Mouse (Mus musculus): ENCODE results near the gene Cacna1a. TPM values are rescaled to one million over a fixed set of nuclear protein-coding genes. Genes with fewer than 3 reads are reported as not detected.
A peak's percentile ranks its signal among the peaks of the same experiment; 100 is the strongest.

Cacna1a gene
- polyA plus RNA-seq, 1 experiment from 2014 or later: 6.7 TPM

GRCm38 (mm10) chr8:84686191-84687002 lies 298.2 kb downstream of the Cacna1a start, which contains the start of gene Trmt1:
Gene Trmt1 (plus strand): TSS chr8:84686307.
- Histone ChIP-seq H3K4me3 (ENCODE audit: low read depth, low read length) (peak within 1 kb of the TSS; percentile 99), H3K4me1 (ENCODE audit: control insufficient read depth, insufficient read depth, low read length) (peaks cover 31% of the 10 kb centered on the region), H3K4me2 (replicated peaks; ENCODE audit: low read depth, low read length) (peak within 1 kb of the TSS; percentile 88), H3K9me3 (ENCODE audit: control insufficient read depth, low read depth, low read length) (no peaks in the 10 kb centered on the region), H3K27ac (ENCODE audit: low read length) (peak within 1 kb of the TSS; percentile 96), H3K9ac (replicated peaks; ENCODE audit: low read depth, low read length) (peak within 1 kb of the TSS; percentile 96), H3K36me3 (ENCODE audit: control insufficient read depth, insufficient read depth, low read length) (peaks cover 9% of the 10 kb centered on the region; the same call in 1 of the 2 replicates), H3K27me3 (ENCODE audit: control insufficient read depth, insufficient read depth, low read length) (no peaks in the 10 kb centered on the region)
- ATAC-seq (ENCODE audit: insufficient number of reproducible peaks, insufficient read depth, low FRiP score, low read depth): peak; percentile 16; the same call in 1 of the 2 replicates
- WGBS: 8% methylated on average over 20 of the region's 20 CpGs

DNA sequence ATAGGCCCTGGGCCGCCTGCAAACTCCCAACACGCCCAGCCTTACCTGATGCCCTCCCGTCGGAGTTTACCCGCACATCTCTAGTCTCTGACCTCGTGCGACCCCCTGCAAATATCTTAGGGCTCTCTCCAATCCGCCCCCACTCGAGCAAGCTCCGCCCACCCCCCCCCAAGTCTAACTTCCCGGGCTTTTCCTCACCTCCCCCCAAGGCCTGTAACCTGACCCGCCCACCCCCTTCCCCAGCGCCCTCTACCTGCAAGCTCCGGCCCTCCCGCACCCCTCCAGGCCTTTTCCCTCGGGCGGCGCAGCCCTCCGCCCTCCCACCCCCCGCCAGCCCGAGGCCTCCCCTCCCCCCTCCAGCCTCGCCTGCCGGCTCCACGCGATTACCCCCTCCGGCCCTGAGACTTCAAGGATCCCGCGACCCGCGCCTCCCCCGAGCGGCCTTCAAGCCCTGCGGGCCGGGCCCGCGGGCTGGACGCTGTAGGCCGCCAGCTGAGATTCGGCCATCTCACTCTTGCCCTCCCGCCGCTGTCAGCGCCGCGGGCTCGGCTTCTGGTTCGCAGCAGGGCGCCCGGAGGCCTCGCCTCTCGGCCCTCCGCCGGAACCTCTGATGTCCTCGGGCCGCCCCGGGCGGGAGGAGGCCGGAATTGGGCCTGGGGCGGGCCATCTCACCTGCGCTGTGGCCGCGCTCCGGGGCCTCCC lies 298.9 kb downstream of the Cacna1a start:
- ATAC-seq (ENCODE audit: insufficient number of reproducible peaks, insufficient read depth, low FRiP score, low read depth): peak; percentile 37; the same call in 1 of the 2 replicates
- Histone ChIP-seq H3K4me2 (replicated peaks; ENCODE audit: low read depth, low read length) (peak overlapping the region; percentile 88), H3K4me1 (ENCODE audit: control insufficient read depth, insufficient read depth, low read length) (peaks cover 31% of the 10 kb centered on the region), H3K27ac (ENCODE audit: low read length) (peak overlapping the region; percentile 96), H3K9ac (replicated peaks; ENCODE audit: low read depth, low read length) (peak overlapping the region; percentile 96), H3K4me3 (ENCODE audit: low read depth, low read length) (peak overlapping the region; percentile 99), H3K9me3 (ENCODE audit: control insufficient read depth, low read depth, low read length) (no peaks in the 10 kb centered on the region), H3K27me3 (ENCODE audit: control insufficient read depth, insufficient read depth, low read length) (no peaks in the 10 kb centered on the region), H3K36me3 (ENCODE audit: control insufficient read depth, insufficient read depth, low read length) (peaks cover 13% of the 10 kb centered on the region)
- under 1% methylated on average over 61 of the region's 62 CpGs for WGBS

GRCm38 (mm10) chr8:84687705-84688100 lies 299.5 kb downstream of the Cacna1a start, which contains the start of gene Nacc1:
Gene Nacc1 (minus strand): TSS chr8:84687862.
- 0% methylated on average over 28 of the region's 37 CpGs for WGBS
- peak; percentile 78 for ATAC-seq (ENCODE audit: insufficient number of reproducible peaks, insufficient read depth, low FRiP score, low read depth)
- H3K4me2 ChIP-seq (replicated peaks; ENCODE audit: low read depth, low read length): peak within 1 kb of the TSS; percentile 88
- no peaks in the 10 kb centered on the region for H3K27me3 ChIP-seq (ENCODE audit: control insufficient read depth, insufficient read depth, low read length)
- H3K27ac ChIP-seq (ENCODE audit: low read length): peak within 1 kb of the TSS; percentile 96
- peak within 1 kb of the TSS; percentile 96 for H3K9ac ChIP-seq (replicated peaks; ENCODE audit: low read depth, low read length)
- peak within 1 kb of the TSS; percentile 99 for H3K4me3 ChIP-seq (ENCODE audit: low read depth, low read length)
- H3K9me3 ChIP-seq (ENCODE audit: control insufficient read depth, low read depth, low read length): no peaks in the 10 kb centered on the region
- H3K4me1 ChIP-seq (ENCODE audit: control insufficient read depth, insufficient read depth, low read length): peaks cover 31% of the 10 kb centered on the region
- H3K36me3 ChIP-seq (ENCODE audit: control insufficient read depth, insufficient read depth, low read length): peaks cover 18% of the 10 kb centered on the region

GRCm38 (mm10) chr8:84689091-84689915 lies 301.1 kb downstream of the Cacna1a start:
- Histone ChIP-seq H3K36me3 (ENCODE audit: control insufficient read depth, insufficient read depth, low read length) (peaks cover 19% of the 10 kb centered on the region), H3K27me3 (ENCODE audit: control insufficient read depth, insufficient read depth, low read length) (no peaks in the 10 kb centered on the region), H3K4me3 (ENCODE audit: low read depth, low read length) (peak overlapping the region; percentile 96), H3K4me1 (ENCODE audit: control insufficient read depth, insufficient read depth, low read length) (peaks cover 31% of the 10 kb centered on the region), H3K27ac (ENCODE audit: low read length) (peak overlapping the region; percentile 80), H3K9me3 (ENCODE audit: control insufficient read depth, low read depth, low read length) (no peaks in the 10 kb centered on the region), H3K9ac (replicated peaks; ENCODE audit: low read depth, low read length) (peak overlapping the region; percentile 63), H3K4me2 (replicated peaks; ENCODE audit: low read depth, low read length) (peak overlapping the region; percentile 72)
- peak; percentile 91 for ATAC-seq (ENCODE audit: insufficient number of reproducible peaks, insufficient read depth, low FRiP score, low read depth)
- WGBS: under 1% methylated on average over 47 of the region's 47 CpGs

Other genes starting within 250 kb of the Cacna1a start
- 17.9 and 18.2 TPM in 2 replicates for gene Cc2d1a, start 240.5 kb upstream of the Cacna1a start, polyA plus RNA-seq (2014; fragmentation: Nextera tagmentation; extraction: Ambion mirVana)
- gene 4930432K21Rik, start 240.4 kb upstream of the Cacna1a start, polyA plus RNA-seq (2014; fragmentation: Nextera tagmentation; extraction: Ambion mirVana): 0.59 and 0.94 TPM in 2 replicates
- 3.3 and 5.0 TPM in 2 replicates for gene Nanos3, start 203.2 kb upstream of the Cacna1a start, polyA plus RNA-seq (2014; fragmentation: Nextera tagmentation; extraction: Ambion mirVana)
- 9.3 and 9.5 TPM in 2 replicates for gene Zswim4, start 151.4 kb upstream of the Cacna1a start, polyA plus RNA-seq (2014; fragmentation: Nextera tagmentation; extraction: Ambion mirVana)
- 341 and 358 TPM in 2 replicates for gene D8Ertd738e, start 138.7 kb upstream of the Cacna1a start, polyA plus RNA-seq (2014; fragmentation: Nextera tagmentation; extraction: Ambion mirVana)
- gene Mri1, start 131.1 kb upstream of the Cacna1a start, polyA plus RNA-seq (2014; fragmentation: Nextera tagmentation; extraction: Ambion mirVana): 69.7 and 73.7 TPM in 2 replicates
- gene Ccdc130, start 118.1 kb upstream of the Cacna1a start, polyA plus RNA-seq (2014; fragmentation: Nextera tagmentation; extraction: Ambion mirVana): 20.2 and 20.7 TPM in 2 replicates